Mouse (Mus musculus): ENCODE measurements around the gene Lamc2. TPM values are rescaled to one million over a fixed set of nuclear protein-coding genes. Genes with fewer than 3 reads are reported as not detected.
A peak's percentile ranks its signal among the peaks of the same experiment; 100 is the strongest.

Gene Lamc2
- 1 to 10 TPM; 2.9 to 3.4 TPM for total RNA-seq (2021)

GRCm38 (mm10) chr1:153185828-153186803 is at the start of gene Lamc2:
TSS of gene Lamc2 (minus strand) at chr1:153186447.
- DNase-seq = peak; percentile 7
- intact Hi-C loops (cut with DNase I) = no loop called here

- DNase-seq = no peak
- intact Hi-C loops (cut with DNase I) = no loop called here
These were observed 49.3 kb upstream of the Lamc2 start for GRCm38 (mm10) chr1:153235576-153235975.

GRCm38 (mm10) chr1:153231681-153232080 is 45.4 kb upstream of the Lamc2 start:
- intact Hi-C loops (cut with DNase I) = no loop called here

GRCm38 (mm10) chr1:153227916-153228315 is 41.7 kb upstream of the Lamc2 start:
- no peak for DNase-seq
- intact Hi-C loops (cut with DNase I) = no loop called here

More at GRCm38 (mm10) chr1:153231681-153232080, 45.4 kb upstream of the Lamc2 start:
- no peak for DNase-seq

- no peak for DNase-seq
- intact Hi-C loops (cut with DNase I) = no loop called here
These were observed 40.8 kb upstream of the Lamc2 start for GRCm38 (mm10) chr1:153227096-153227495.

- DNase-seq = no peak
- intact Hi-C loops (cut with DNase I) = no loop called here
These were observed 39.8 kb upstream of the Lamc2 start for GRCm38 (mm10) chr1:153225786-153226725.

- no peak for DNase-seq
- intact Hi-C loops (cut with DNase I) = no loop called here
These were observed 38.1 kb upstream of the Lamc2 start for GRCm38 (mm10) chr1:153224331-153224730.

- no peak for DNase-seq
- intact Hi-C loops (cut with DNase I) = no loop called here
These were observed 33.1 kb upstream of the Lamc2 start for GRCm38 (mm10) chr1:153219376-153219775.

GRCm38 (mm10) chr1:153216516-153216915 is 30.3 kb upstream of the Lamc2 start:
- no peak for DNase-seq
- intact Hi-C loops (cut with DNase I) = no loop called here

GRCm38 (mm10) chr1:153215676-153216075 is 29.4 kb upstream of the Lamc2 start:
- intact Hi-C loops (cut with DNase I) = no loop called here
- no peak for DNase-seq

GRCm38 (mm10) chr1:153210992-153211391 is 24.7 kb upstream of the Lamc2 start:
- intact Hi-C loops (cut with DNase I) = no loop called here
- DNase-seq = no peak

GRCm38 (mm10) chr1:153210198-153210597 is 24.0 kb upstream of the Lamc2 start:
- intact Hi-C loops (cut with DNase I) = no loop called here
- DNase-seq = no peak

- DNase-seq = no peak
- intact Hi-C loops (cut with DNase I) = no loop called here
These were observed 15.9 kb upstream of the Lamc2 start for GRCm38 (mm10) chr1:153202195-153202594.

GRCm38 (mm10) chr1:153201448-153201847 is 15.2 kb upstream of the Lamc2 start:
- no peak for DNase-seq
- intact Hi-C loops (cut with DNase I) = no loop called here

GRCm38 (mm10) chr1:153197316-153197850 is 11.1 kb upstream of the Lamc2 start:
- intact Hi-C loops (cut with DNase I) = no loop called here

GRCm38 (mm10) chr1:153192945-153193344 is 6.7 kb upstream of the Lamc2 start:
- intact Hi-C loops (cut with DNase I) = no loop called here
- DNase-seq = no peak

More at GRCm38 (mm10) chr1:153197316-153197850, 11.1 kb upstream of the Lamc2 start:
- DNase-seq = no peak

- DNase-seq = no peak
- intact Hi-C loops (cut with DNase I) = no loop called here
These were observed 6.1 kb upstream of the Lamc2 start for GRCm38 (mm10) chr1:153192379-153192778.

GRCm38 (mm10) chr1:153191943-153192329 is 5.7 kb upstream of the Lamc2 start:
- DNase-seq = peak; percentile 57
- intact Hi-C loops (cut with DNase I) = no loop called here

GRCm38 (mm10) chr1:153191237-153191942 is 5.1 kb upstream of the Lamc2 start:
- DNase-seq = no peak
- intact Hi-C loops (cut with DNase I) = no loop called here

- no peak for DNase-seq
- intact Hi-C loops (cut with DNase I) = no loop called here
These were observed 1.8 kb upstream of the Lamc2 start for GRCm38 (mm10) chr1:153188081-153188480.
